Mouse (Mus musculus) bone marrow, adult 2 months (tissue): ENCODE measurements around the gene Hyal1. TPM values are rescaled to one million over a fixed set of nuclear protein-coding genes. Genes with fewer than 3 reads are reported as not detected.

Source experiments
- H3K27ac ChIP-seq: fragments of 200-500 bp; 2 replicates; pipeline ENCODE4 v1.5.1; 2012; ENCODE audit warnings: low read depth, mild to moderate bottlenecking, control low read depth, inconsistent platforms, low read length; ENCODE audit not compliant: control insufficient read depth, poor library complexity, insufficient read depth
- H3K4me1 ChIP-seq: fragments of 200-500 bp; 2 replicates; pipeline ENCODE4 v1.6.1; 2011; ENCODE audit warnings: low read length; ENCODE audit not compliant: control insufficient read depth, insufficient read depth
- H3K4me3 ChIP-seq: fragments of 200-500 bp; replicated peaks from 2 replicates; pipeline ENCODE3; 2011; ENCODE audit warnings: mild to moderate bottlenecking, low read depth, low read length, control low read depth; ENCODE audit not compliant: control insufficient read depth
- CTCF ChIP-seq: fragments of 200-500 bp; IDR thresholded peaks from 2 replicates; pipeline ENCODE4 v1.5.1; 2011; ENCODE audit warnings: low read length, control low read depth; ENCODE audit not compliant: control insufficient read depth, insufficient read depth
- POLR2A ChIP-seq: fragments of 200-500 bp; IDR thresholded peaks from 2 replicates; pipeline ENCODE4 v1.6.1; 2011; ENCODE audit warnings: low read depth, mild to moderate bottlenecking, control low read depth, low read length, borderline replicate concordance; ENCODE audit not compliant: control insufficient read depth
- WGBS: fragments of 180-500 bp; shearing (Covaris S2); methylation state at CpG from one replicate; pipeline ENCODE4 v1.1.7; 2018; 5-methylcytosine and 5-hydroxymethylcytosine counted together
- polyA plus RNA-seq: library from polyadenylated mRNA; stranded (reverse); fragments of >200 nt; gene quantifications from 2 replicates; pipeline ENCODE4 v1.2.4, GENCODE M21; 2011; ENCODE audit warnings: low replicate concordance; ENCODE audit not compliant: missing spikeins, insufficient read depth, insufficient read length

Gene Hyal1
- polyA plus RNA-seq, 1 experiment: 8.5 TPM

DNA sequence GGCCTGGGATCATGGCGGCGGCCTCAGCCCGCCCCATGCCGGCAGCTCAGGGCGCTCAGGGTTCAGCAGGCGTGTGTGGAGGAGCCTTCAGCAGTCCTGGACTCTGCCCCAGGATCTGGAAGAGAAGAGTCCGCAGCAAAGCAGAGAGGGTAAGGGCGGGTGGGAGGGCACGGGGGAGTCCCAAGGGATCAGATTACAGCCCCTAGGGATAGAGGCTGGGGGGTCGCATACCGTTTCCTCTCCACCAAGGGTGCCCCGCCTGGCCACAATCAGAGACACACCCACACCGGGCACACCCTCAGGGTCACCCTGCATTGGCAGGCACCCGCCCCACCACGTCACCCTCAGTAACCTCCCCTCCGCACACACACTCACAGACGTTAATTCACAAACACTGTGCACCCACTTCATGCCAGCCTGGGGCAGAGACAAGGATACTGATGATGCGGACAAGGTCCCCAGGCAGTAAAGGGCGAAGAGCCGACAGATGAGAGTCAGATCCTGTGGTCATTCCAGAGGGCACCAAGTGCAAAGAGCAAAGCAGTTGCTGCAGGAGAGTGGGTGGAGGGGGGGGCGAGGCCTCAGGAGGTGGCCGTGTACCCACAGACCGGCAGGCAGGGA lies 28.4 kb downstream of the Hyal1 start:
- 70% methylated on average over 23 of the region's 23 CpGs for WGBS
- Histone ChIP-seq H3K4me3 (no peak overlapping the region), H3K27ac (no peak overlapping the region), H3K4me1 (peaks cover 2% of the 10 kb centered on the region; the same call in 1 of the 2 replicates)
- TF ChIP-seq POLR2A (no peak), CTCF (no peak)

DNA sequence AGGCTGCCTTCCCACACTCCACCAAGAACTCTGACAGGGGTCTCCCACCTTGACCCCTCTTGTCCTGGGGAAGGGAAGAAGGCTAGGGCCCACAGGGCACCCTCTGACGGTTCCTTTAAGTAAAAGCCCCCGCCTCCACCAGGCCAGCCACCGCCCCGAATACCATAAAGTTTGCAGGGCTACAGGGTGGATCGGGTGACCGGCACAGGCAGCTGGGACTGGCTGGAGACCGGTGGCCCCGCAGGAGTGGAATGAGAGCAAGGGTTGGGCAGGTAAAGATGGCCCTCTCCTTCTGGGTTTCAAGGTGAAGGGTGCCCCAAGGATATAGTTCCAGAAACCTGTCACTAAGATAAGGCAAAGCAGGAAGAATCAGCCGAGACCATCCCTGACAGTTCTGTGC lies 29.9 kb downstream of the Hyal1 start:
- 80% methylated on average over 9 of the region's 9 CpGs for whole genome bisulfite sequencing
- Histone ChIP-seq H3K4me1 (peaks cover 4% of the 10 kb centered on the region), H3K4me3 (no peak overlapping the region), H3K27ac (no peak overlapping the region)
- TF ChIP-seq CTCF: no peak

DNA sequence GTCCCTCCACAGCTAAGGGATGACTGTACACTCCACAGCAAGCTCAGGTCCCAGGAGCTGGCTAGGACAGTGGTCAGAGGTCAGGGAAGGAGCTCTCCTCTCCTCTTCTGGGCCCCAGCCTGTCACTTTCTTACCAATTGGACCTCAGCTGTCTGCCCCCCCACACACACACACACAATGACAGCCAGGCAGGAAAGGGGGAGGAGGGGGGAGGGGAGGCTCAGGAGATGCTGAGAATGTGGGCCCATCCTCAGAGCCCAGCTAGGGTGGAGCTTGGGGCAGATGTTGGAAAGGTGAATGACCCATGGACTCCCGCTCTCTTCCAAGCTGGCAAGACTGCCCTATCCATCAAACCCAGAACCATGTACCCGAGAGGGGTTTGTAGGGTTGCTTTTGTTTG lies 30.3 kb downstream of the Hyal1 start:
- TF ChIP-seq CTCF: no peak
- TF ChIP-seq POLR2A: no peak
- H3K4me3 ChIP-seq: no peak overlapping the region
- WGBS: 91% methylated on average over 2 of the region's 2 CpGs
- peaks cover 4% of the 10 kb centered on the region for H3K4me1 ChIP-seq
- no peak overlapping the region for H3K27ac ChIP-seq

DNA sequence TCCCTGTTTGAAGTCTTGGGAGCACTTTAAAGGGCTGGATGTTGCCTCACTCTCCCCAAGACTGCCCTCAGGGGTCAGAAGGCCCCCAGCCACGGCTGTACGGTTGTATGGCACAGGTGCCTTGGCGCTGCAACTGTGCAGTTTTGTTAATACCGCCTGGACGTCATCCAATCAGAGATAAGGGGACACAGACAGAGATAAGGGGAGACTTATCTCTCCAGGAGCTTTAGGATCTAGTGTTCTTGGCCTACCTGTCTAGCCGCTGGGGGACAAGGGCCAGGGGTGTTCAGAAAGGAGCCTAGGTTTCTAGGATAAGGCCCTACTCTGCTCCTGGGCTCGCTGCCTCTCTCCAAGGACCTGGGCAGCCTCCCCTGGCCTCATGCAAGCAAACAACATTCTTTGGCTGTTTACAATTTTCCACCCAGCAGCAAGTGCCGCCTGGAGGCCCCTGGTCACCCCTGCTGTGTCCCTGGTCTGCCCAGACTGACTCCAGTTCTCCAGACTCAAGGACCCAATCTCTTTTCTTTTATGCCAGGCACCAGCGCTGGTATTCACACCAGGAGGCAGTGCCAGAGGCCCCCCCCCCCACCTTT lies 31.0 kb downstream of the Hyal1 start:
- Histone ChIP-seq H3K4me3 (no peak overlapping the region), H3K4me1 (peaks cover 4% of the 10 kb centered on the region), H3K27ac (no peak overlapping the region)
- TF ChIP-seq CTCF (no peak), POLR2A (no peak)
- 65% methylated on average over 9 of the region's 9 CpGs for WGBS

DNA sequence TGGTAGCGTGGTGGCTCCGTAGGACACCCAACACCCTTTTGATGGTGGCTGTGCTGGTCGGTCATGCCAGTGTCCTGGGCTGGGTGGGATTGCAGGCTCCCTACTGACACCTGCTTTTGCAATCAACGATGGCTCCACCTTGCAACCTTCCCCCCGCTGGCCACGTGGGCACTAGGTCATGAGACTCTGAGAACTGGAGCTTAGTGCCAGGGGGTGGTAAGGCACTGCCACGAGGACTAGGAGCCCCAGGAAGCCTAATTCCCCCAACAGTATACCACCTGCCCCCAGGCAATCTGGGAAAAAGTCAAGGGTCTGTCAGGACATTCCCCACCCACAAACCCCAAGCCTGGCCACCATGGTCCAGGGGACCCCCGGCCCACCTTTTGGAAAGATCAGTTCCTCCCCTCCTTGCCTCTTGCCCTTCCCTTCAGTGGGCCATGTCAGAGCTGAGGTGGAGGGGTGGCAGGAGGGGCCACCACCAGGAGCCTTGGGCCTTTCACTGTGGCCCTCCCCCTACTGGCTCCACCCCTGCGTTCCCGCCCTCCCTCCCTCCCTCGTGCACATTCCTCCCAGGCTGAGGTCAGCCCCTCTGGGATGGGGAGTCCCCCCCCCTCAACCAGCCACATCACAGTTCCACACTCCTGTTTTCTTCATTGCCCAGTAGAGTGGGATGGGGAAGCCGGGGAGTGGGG lies 32.2 kb downstream of the Hyal1 start, which contains the start of gene Sema3b:
TSS of gene Sema3b (minus strand) at position 489 of the 692 bp plus-strand sequence.
- Histone ChIP-seq H3K4me1 (peaks cover 4% of the 10 kb centered on the region), H3K27ac (no peak within 1 kb of the TSS), H3K4me3 (no peak within 1 kb of the TSS)
- WGBS: 61% methylated on average over 12 of the region's 12 CpGs
- TF ChIP-seq POLR2A (no peak), CTCF (no peak)

DNA sequence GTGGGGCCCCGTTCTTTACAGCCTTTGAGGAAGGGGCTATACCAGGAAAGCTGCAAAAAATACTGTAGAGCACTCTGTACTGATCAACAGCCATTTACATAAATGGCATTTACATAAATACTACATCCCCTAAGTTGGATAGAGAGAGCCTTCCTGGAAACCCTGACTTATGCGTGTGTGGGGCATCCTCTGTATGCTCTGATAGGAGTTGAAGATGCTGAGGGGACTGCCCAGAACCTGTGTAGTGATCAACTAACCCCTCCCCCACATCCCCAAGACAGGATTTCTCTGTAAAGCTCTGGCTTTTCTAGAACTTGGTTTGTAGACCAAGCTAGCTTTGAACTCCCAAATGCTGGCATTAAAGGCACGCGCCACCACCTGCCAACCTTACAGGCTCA lies 32.7 kb downstream of the Hyal1 start:
- no peak for TF ChIP-seq CTCF
- TF ChIP-seq POLR2A: no peak
- WGBS: 86% methylated on average over 4 of the region's 4 CpGs
- Histone ChIP-seq H3K4me1 (peaks cover 4% of the 10 kb centered on the region), H3K4me3 (no peak overlapping the region), H3K27ac (no peak overlapping the region)

DNA sequence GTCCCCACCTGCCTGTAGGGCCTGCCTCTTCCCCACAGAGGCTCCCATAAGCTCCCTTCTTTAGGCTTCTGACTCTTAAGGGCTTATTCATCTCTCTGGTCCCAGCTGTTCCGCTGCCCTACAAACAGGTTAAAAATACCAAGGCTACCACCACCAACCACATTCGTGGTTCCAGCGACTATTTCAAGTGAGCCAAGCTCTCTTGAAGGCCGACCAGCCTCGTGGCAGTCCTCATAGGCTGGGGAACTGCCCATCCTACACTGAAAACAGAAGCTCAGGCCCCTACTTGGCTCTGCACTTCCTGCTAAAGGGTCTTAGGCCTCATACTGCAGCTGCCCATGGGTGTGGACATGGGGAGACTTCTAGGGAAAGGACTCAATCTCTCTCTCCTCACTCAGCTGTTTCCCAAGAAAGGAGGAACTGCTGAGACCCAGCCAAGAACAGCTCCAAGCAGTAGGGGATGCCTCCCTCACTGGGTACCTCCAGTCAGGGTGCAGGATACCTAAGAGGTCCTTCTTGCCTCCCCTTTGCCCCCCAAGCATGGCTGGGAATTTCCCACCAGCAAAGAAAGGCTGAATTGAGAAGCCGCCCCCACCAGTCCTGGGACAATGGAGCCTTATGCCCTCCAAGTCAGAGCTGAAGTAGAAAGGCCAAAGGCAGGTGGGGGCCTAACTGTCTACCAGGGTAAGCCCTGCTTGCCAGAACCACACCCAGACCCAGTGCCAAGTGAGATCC lies 34.9 kb downstream of the Hyal1 start:
- WGBS: 29% methylated on average over 6 of the region's 6 CpGs
- Histone ChIP-seq H3K4me1 (peaks cover 4% of the 10 kb centered on the region), H3K4me3 (no peak overlapping the region), H3K27ac (peak overlapping the region; percentile 10; the same call in 1 of the 2 replicates)
- TF ChIP-seq POLR2A: no peak
- TF ChIP-seq CTCF: no peak
